Mouse (Mus musculus): ENCODE results near the gene Rbpj.
A peak's percentile ranks its signal among the peaks of the same experiment; 100 is the strongest.

Rbpj gene

GRCm38 (mm10) chr5:53469098-53469776, 3.3 kb downstream of the Rbpj start:
- no peak for DNase-seq (ENCODE audit: low spot score in 2 of 2)

DNA sequence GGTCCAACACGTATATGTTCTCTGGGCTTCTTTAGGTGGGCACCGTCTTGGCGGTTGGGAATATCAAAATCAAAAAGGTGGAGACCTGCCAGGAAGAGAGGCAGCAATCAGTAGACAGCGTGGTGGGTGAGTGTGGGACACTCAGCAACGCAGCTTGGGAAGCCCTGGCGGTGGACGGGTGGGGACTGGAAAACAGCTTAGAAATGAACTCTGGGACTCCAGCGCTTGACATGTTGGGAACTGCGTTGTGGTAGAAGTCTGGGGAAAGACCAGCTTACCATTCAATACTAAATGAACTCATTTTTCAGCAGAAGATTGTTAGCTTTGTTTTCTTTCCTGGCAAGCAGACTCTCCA, 3.8 kb downstream of the Rbpj start:
- no peak for DNase-seq (ENCODE audit: low spot score in 2 of 2)

DNA sequence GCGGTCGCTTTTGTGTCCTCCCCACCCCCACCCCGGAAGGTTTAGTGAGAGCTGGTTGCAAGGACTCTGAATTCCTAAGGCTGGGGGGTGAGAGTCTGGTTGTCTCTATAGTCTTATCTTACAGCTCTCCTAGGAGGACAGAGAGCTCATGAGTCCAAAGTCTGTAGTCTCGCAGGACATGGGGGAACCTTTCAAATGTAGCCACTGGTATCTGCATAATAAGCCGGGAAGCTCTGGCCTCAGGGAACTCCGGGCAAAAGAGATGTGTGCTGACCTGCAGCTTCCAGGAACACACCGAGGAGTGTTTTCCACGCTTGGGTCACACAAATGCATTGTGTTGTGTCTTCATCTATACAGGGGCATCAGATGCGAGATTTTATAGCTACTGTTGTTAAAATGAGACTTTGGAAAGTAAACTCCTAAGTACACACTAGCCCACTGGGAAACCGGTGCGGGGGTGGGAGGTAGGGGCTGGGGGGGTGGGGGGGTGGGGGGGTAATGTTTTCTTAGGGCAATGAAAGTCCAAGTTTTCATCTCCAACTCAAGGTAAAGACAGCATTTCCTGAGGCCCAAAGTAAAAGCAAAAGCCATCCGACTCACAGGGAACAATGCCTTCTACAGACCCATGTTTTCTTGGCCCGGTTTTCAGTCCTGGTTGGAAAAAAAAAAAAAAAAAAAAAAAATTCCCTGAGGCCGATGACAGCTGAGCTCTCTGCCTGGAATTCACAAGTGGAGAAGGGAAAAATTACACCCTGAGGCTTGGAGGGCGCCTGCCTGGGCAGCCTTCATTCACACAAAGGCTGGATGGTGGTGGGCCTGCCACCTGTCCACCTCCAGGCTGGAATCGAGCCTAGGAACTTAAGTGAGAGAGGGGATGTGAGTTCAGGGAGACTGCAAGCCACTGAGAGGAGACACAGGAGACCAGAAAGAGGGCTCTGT, 4.5 kb downstream of the Rbpj start:
- DNase-seq (ENCODE audit: low spot score in 2 of 2): no peak

DNA sequence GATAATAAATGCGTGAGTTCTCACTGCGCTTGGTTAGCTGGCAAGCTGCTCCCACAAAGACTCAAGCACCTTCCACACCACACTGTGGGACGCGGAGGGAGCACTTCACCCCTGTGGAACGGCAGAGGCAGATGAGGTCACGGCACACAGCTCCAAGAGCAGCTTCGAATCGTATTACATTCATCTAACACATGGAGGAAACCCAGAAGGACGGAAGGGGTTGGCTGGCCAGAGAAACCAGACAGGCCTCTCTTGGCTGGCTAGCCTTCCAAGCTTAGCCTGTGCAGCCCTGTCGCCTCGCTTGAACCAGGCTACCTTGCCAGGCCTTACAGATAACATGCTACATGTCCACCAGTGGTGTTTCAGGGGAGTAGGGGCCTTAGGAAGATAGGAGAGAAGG, 6.5 kb downstream of the Rbpj start:
- DNase-seq (ENCODE audit: low spot score in 2 of 2): no peak

GRCm38 (mm10) chr5:53479161-53479560, 13.2 kb downstream of the Rbpj start:
- DNase-seq (ENCODE audit: low spot score in 2 of 2): no peak

DNA sequence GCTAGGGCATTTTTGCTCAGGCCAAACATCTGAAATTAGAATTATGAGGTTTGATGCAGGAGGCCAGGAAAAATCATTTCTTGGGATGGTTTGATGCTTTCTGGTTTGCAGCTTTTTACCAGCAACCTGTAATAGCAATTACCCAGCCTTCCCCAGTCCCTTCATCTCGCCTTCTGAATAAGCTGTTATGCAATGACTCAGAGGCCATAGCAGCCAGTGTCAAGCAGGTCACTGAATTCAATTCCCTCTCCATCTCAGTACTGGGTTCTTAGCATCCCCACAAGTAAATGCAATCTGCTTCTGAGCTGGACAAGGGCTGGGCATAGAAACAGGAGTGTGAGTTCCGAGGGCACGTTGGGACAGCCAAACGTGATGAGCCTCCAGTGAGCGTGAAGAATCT, 13.9 kb downstream of the Rbpj start:
- no peak for DNase-seq (ENCODE audit: low spot score in 2 of 2)

DNA sequence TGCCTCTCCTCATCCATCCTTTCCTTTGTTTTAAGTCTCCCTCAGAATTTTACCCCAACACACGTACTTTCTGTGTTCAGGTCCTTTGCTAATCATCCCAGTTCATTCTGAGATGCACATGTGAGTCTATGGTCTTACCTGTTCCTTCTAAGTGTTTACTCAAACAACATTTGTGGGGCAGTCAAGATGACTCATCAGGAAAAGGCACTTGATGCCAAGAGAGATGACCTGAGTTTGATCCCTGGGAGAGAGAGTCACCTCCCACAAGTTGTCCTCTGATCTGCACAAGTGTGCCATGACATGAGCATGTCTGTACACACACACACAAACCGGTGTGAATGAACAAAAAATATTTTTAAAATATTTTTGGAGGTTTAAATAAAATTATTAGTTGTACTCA, 15.1 kb downstream of the Rbpj start:
- DNase-seq (ENCODE audit: low spot score in 2 of 2): no peak

GRCm38 (mm10) chr5:53485069-53485628, 19.2 kb downstream of the Rbpj start:
- DNase-seq (ENCODE audit: low spot score in 2 of 2): no peak

GRCm38 (mm10) chr5:53485934-53486475, 20.1 kb downstream of the Rbpj start:
- no peak for DNase-seq (ENCODE audit: low spot score in 2 of 2)

- no peak for DNase-seq (ENCODE audit: low spot score in 2 of 2)
These were observed 21.1 kb downstream of the Rbpj start for GRCm38 (mm10) chr5:53486966-53487592.

DNA sequence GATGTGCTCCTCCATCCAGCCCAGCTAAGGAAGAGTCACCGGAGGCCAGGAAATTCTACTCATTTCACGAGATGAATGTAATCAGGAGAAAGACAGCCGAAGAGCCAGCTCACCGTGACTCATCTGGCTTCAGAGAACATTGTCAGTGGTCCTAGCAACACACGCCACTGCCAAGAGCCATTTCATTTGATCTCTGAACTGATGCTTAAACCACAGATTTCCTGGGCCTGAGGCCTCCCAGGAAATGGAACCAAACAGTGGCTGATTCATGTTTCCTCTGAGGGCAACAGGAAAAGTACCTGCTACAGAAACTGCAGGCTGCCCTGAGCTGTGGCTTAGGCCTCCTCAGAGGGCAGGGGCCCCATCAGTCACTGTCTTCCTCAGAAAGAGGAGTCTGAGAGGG, 24.7 kb downstream of the Rbpj start:
- peak; percentile 67 to 70 for DNase-seq (ENCODE audit: low spot score in 2 of 2)

DNA sequence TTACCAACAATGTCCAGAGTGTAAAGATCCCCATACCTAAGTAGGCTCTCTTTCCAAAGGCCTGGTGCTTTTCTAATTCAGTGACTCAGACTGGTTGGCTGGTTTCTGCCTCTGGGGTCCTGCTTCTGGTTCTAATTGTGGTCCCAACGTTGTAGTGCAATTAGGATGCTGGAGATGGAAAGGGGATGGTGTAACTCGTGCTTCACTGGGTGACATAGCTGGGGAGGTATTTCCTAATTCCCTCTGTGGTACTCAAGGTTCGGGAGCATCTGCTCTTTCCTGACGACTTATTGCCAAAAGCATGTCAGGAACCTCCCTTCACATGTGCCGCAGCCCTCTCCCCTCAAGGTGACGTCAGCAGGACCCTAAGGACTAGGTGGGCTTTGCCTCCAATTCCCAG, 27.8 kb downstream of the Rbpj start:
- no peak for DNase-seq (ENCODE audit: low spot score in 2 of 2)

- DNase-seq (ENCODE audit: low spot score in 2 of 2): no peak
These were observed 28.7 kb downstream of the Rbpj start for GRCm38 (mm10) chr5:53494536-53495159.

GRCm38 (mm10) chr5:53496846-53497549, 31.0 kb downstream of the Rbpj start:
- no peak for DNase-seq (ENCODE audit: low spot score in 2 of 2)

GRCm38 (mm10) chr5:53499571-53499970, 33.6 kb downstream of the Rbpj start:
- no peak for DNase-seq (ENCODE audit: low spot score in 2 of 2)

GRCm38 (mm10) chr5:53500509-53501145, 34.7 kb downstream of the Rbpj start:
- no peak for DNase-seq (ENCODE audit: low spot score in 2 of 2)

- no peak for DNase-seq (ENCODE audit: low spot score in 2 of 2)
These were observed 37.3 kb downstream of the Rbpj start for GRCm38 (mm10) chr5:53503261-53503660.

DNA sequence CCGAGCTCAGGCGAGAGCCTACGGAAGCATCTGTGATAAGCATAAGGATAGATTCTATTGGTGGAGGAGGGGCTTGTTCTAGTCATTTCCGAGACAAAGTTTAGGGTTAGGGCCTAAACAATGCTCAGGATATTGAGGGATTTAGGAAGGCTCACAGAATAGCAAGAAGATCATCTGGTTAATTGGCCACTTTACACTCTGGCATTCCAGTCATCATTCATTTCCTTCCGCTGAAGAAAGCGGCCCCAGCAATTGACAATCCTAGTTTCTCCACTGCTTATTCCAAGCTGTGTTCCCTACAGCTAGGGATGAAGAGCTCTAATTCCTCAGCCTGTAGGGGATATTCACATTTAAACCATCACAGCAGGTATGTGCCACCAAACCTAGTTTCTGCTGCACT, 39.8 kb downstream of the Rbpj start:
- DNase-seq (ENCODE audit: low spot score in 2 of 2): no peak

DNA sequence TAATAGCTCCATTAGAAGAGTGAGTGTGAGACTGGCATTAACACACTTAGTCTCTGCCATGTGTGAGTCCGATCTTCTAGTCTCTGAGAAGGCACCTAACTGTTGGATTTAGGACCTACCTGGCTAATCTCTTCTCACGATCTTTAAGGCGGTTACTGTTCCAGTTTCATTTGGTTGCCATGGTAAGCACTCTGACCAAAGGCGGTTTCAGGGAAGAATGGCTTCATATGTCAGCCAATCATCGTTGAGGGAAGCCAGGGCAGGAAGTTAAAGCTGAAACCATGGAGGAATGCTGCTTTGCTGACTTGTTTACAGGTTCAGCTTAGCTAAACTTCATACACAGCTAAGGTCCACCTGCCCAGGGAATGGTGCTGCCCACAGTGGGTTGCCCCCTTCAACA, 41.4 kb downstream of the Rbpj start:
- DNase-seq (ENCODE audit: low spot score in 2 of 2): no peak

- no peak for DNase-seq (ENCODE audit: low spot score in 2 of 2)
These were observed 43.5 kb downstream of the Rbpj start for GRCm38 (mm10) chr5:53509465-53509864.

GRCm38 (mm10) chr5:53509927-53510326, 44.0 kb downstream of the Rbpj start:
- DNase-seq (ENCODE audit: low spot score in 2 of 2): no peak

Measured in natural killer cell, adult 2 months (primary cell).